Mouse (Mus musculus) thymus, adult 18-20 months (tissue): ENCODE results near the gene Nxph4.

Experiments
- DNase-seq, 2 experiments: peaks; one replicate each; pipeline ENCODE4 v3.0.0; 2022; ENCODE audit warnings: mixed read lengths in 2 of 2

The Nxph4 gene

GRCm38 (mm10) chr10:127542084-127542483 is 7.7 kb upstream of the Nxph4 start:
- no peak for DNase-seq

GRCm38 (mm10) chr10:127541510-127541909 is 7.2 kb upstream of the Nxph4 start:
- no peak for DNase-seq

- DNase-seq, result no peak
Observed at GRCm38 (mm10) chr10:127537854-127538583, 3.7 kb upstream of the Nxph4 start.

- DNase-seq, result no peak
Observed at GRCm38 (mm10) chr10:127536586-127537314, 2.4 kb upstream of the Nxph4 start.

GRCm38 (mm10) chr10:127534929-127535384 is 598 bp upstream of the Nxph4 start:
- no peak for DNase-seq

GRCm38 (mm10) chr10:127531548-127531947 is 2.8 kb downstream of the Nxph4 start:
- no peak for DNase-seq

GRCm38 (mm10) chr10:127530945-127531344 is 3.4 kb downstream of the Nxph4 start:
- DNase-seq, result no peak

- DNase-seq, result no peak
Observed at GRCm38 (mm10) chr10:127527481-127527880, 6.9 kb downstream of the Nxph4 start.

GRCm38 (mm10) chr10:127526681-127527080 is 7.7 kb downstream of the Nxph4 start:
- DNase-seq, result no peak

- peak in 1 of 2 experiments; percentile 54 for DNase-seq
Observed at GRCm38 (mm10) chr10:127526048-127526447, 8.3 kb downstream of the Nxph4 start.

GRCm38 (mm10) chr10:127524646-127525255 is 9.6 kb downstream of the Nxph4 start:
- no peak for DNase-seq

GRCm38 (mm10) chr10:127522088-127522581 is 12.2 kb downstream of the Nxph4 start, which contains the start of gene Shmt2:
Gene Shmt2, minus strand, starts transcription at chr10:127522444.
- DNase-seq, result peak; percentile 66 to 72

GRCm38 (mm10) chr10:127521611-127522080 is 12.7 kb downstream of the Nxph4 start:
- no peak for DNase-seq

GRCm38 (mm10) chr10:127520714-127521357 is 13.5 kb downstream of the Nxph4 start:
- no peak for DNase-seq

- no peak for DNase-seq
Observed at GRCm38 (mm10) chr10:127519903-127520713, 14.3 kb downstream of the Nxph4 start.

GRCm38 (mm10) chr10:127519041-127519701 is 15.2 kb downstream of the Nxph4 start:
- DNase-seq, result no peak

- DNase-seq, result no peak
Observed at GRCm38 (mm10) chr10:127517941-127518340, 16.4 kb downstream of the Nxph4 start.

GRCm38 (mm10) chr10:127516576-127517260 is 17.6 kb downstream of the Nxph4 start:
- no peak for DNase-seq

GRCm38 (mm10) chr10:127515983-127516459 is 18.3 kb downstream of the Nxph4 start:
- DNase-seq, result no peak

GRCm38 (mm10) chr10:127515271-127515982 is 18.9 kb downstream of the Nxph4 start:
- no peak for DNase-seq
